Mouse (Mus musculus) CD4-positive naive resting alpha-beta T cell, adult 76 days (primary cell): Measurements from ENCODE around the gene Relb. TPM values are rescaled to one million over a fixed set of nuclear protein-coding genes. Genes with fewer than 3 reads are reported as not detected.

ENCODE experiments used
- total RNA-seq: library from RNA; stranded (reverse); gene quantifications from one replicate; pipeline ENCODE4 v1.2.4, GENCODE M21; 2023

Gene Relb
- total RNA-seq, result 67.9 TPM

GRCm38 (mm10) chr7:19629361-19629734 lies at the start of gene Relb:
Gene Relb (minus strand): TSS chr7:19629438.

GRCm38 (mm10) chr7:19677872-19678271 lies 48.6 kb upstream of the Relb start, which contains the start of gene Apoc2:
Gene Apoc2 (minus strand): TSS chr7:19677941.

GRCm38 (mm10) chr7:19664955-19665841 lies 36.0 kb upstream of the Relb start, which contains the start of gene Clptm1:
Gene Clptm1 (minus strand): TSS chr7:19665033.

GRCm38 (mm10) chr7:19603849-19604605 lies 25.2 kb downstream of the Relb start, which contains the start of gene Clasrp:
Gene Clasrp (minus strand): TSS chr7:19604486.

GRCm38 (mm10) chr7:19577141-19577852 lies 51.9 kb downstream of the Relb start, which contains the start of the genes Zfp296 and Gemin7:
Gene Zfp296 (plus strand): TSS chr7:19577287.
Gene Gemin7 (minus strand): TSS chr7:19577595.

GRCm38 (mm10) chr7:19562643-19563410 lies 66.4 kb downstream of the Relb start, which contains the start of gene Ppp1r37:
Gene Ppp1r37 (minus strand): TSS chr7:19563076.

Other genes with a start within 250 kb of the Relb start
- gene Ercc2, start 247.4 kb downstream of the Relb start, total RNA-seq, result 69.8 TPM
- 5.9 TPM for gene Klc3, start 225.3 kb downstream of the Relb start, total RNA-seq
- gene Ckm, start 224.7 kb downstream of the Relb start, total RNA-seq, result not detected
- 26.5 TPM for gene Mark4, start 170.6 kb downstream of the Relb start, total RNA-seq
- gene Exoc3l2, start 166.1 kb downstream of the Relb start, total RNA-seq, result not detected
- gene Bloc1s3, start 121.1 kb downstream of the Relb start, total RNA-seq, result 3.3 TPM
- gene Trappc6a, start 121.0 kb downstream of the Relb start, total RNA-seq, result 23.3 TPM
- not detected for gene Nkpd1, start 111.6 kb downstream of the Relb start, total RNA-seq
- gene Ppp1r37, start 66.4 kb downstream of the Relb start, total RNA-seq, result 56.4 TPM
- 1.5 TPM for gene Zfp296, start 52.2 kb downstream of the Relb start, total RNA-seq
- 42.3 TPM for gene Gemin7, start 51.8 kb downstream of the Relb start, total RNA-seq
- 87.2 TPM for gene Clasrp, start 25.0 kb downstream of the Relb start, total RNA-seq
- gene Clptm1, start 35.6 kb upstream of the Relb start, total RNA-seq, result 87.9 TPM
- gene Apoc2, start 48.5 kb upstream of the Relb start, total RNA-seq, result not detected
- not detected for gene Gm44805, start 52.0 kb upstream of the Relb start, total RNA-seq
- not detected for gene Apoc4, start 52.0 kb upstream of the Relb start, total RNA-seq
- gene Apoc1, start 63.2 kb upstream of the Relb start, total RNA-seq, result not detected
- 36.3 TPM for gene Apoe, start 69.8 kb upstream of the Relb start, total RNA-seq
- gene Tomm40, start 86.0 kb upstream of the Relb start, total RNA-seq, result 48.0 TPM
- gene Nectin2, start 121.0 kb upstream of the Relb start, total RNA-seq, result 0.38 TPM
- 0.23 TPM for gene Bcam, start 141.6 kb upstream of the Relb start, total RNA-seq
- not detected for gene Cblc, start 167.4 kb upstream of the Relb start, total RNA-seq
- gene Bcl3, start 193.3 kb upstream of the Relb start, total RNA-seq, result 23.5 TPM
- gene Gm19345, start 222.6 kb upstream of the Relb start, total RNA-seq, result not detected
- 1.6 TPM for gene Ceacam16, start 231.9 kb upstream of the Relb start, total RNA-seq